Mouse (Mus musculus): ENCODE measurements at regions not wholly inside any gene's neighbourhood (a gene's known extent, or its start where the extent isn't known, plus 50 kb on each side); places are given as distances from the start of the nearest gene placed in this dataset.

DNA sequence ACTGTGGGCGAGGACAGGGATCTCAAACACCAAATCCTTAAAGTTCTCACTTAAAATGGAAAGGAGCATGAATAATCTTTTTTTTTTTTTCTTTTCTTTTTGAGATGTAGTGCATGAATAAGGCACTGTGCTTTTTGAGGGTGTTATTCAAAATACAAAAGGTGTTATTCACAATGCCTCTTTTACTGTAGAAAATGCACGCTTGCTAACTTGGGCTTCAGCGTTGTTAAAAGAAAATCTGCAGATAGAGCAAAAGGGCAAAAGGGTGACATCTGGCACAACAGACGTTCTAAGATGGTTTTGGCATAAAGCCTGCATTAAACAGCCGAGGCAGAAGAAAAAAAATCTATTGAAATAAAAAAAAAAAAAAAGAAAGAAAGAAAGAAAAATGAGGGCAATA lies 651.5 kb upstream of the Lrrn3 start:
- TF ChIP-seq CTCF (IDR thresholded peaks at IDR 0.05) (no peak), EP300 (IDR thresholded peaks at IDR 0.05) (no peak)
